Mouse (Mus musculus) hindbrain, embryonic 16.5 days (tissue): Measurements from ENCODE around the gene Marveld1. TPM values are rescaled to one million over a fixed set of nuclear protein-coding genes. Genes with fewer than 3 reads are reported as not detected.

Source experiments
- ATAC-seq: fragments of 200-750 bp; cut with Nextera tagmentation; 2 replicates; pipeline ENCODE4 v1.8.0; 2017; ENCODE audit warnings: moderate TSS enrichment, moderate library complexity
- H3K27ac ChIP-seq: fragments of 300-500 bp; sonication (generic); 2 replicates; pipeline ENCODE4 v1.5.1; 2014; ENCODE audit warnings: low read depth, mild to moderate bottlenecking, control low read depth, low read length, moderate library complexity
- H3K27me3 ChIP-seq: fragments of 300-500 bp; sonication (generic); replicated peaks from 2 replicates; pipeline ENCODE4 v1.6.1; 2014; ENCODE audit warnings: low read length; ENCODE audit not compliant: control insufficient read depth, insufficient read depth
- H3K36me3 ChIP-seq: fragments of 300-500 bp; sonication (generic); 2 replicates; pipeline ENCODE4 v1.6.1; 2014; ENCODE audit warnings: mild to moderate bottlenecking, low read length, moderate library complexity, mixed read lengths; ENCODE audit not compliant: control insufficient read depth, insufficient read depth
- H3K4me1 ChIP-seq: fragments of 300-500 bp; sonication (generic); 2 replicates; pipeline ENCODE4 v1.6.1; 2014; ENCODE audit warnings: low read depth, low read length; ENCODE audit not compliant: control insufficient read depth, insufficient read depth
- H3K4me2 ChIP-seq: fragments of 300-500 bp; sonication (generic); 2 replicates; pipeline ENCODE4 v1.6.1; 2014; ENCODE audit warnings: mild to moderate bottlenecking, low read length, control low read depth, moderate library complexity
- H3K4me3 ChIP-seq: fragments of 300-500 bp; sonication (generic); 2 replicates; pipeline ENCODE4 v1.5.1; 2014; ENCODE audit warnings: mild to moderate bottlenecking, low read length, control low read depth, moderate library complexity
- H3K9ac ChIP-seq: fragments of 300-500 bp; sonication (generic); 2 replicates; pipeline ENCODE4 v1.6.1; 2014; ENCODE audit warnings: low read depth, mild to moderate bottlenecking, control low read depth, low read length, moderate library complexity
- H3K9me3 ChIP-seq: fragments of 300-500 bp; sonication (generic); 2 replicates; pipeline ENCODE4 v1.6.1; 2014; ENCODE audit warnings: mild to moderate bottlenecking, low read length, moderate library complexity; ENCODE audit not compliant: control insufficient read depth
- WGBS: fragments of 180-500 bp; shearing (Covaris S2); extraction: QIAGEN DNeasy Blood & Tissue Kit; methylation state at CpG from one replicate; pipeline ENCODE4 v1.1.7; 2014; 5-methylcytosine and 5-hydroxymethylcytosine counted together
- polyA plus RNA-seq: library from polyadenylated mRNA; unstranded; fragments of >200 nt; fragmentation: Nextera tagmentation; extraction: Ambion mirVana; gene quantifications from 2 replicates; pipeline ENCODE4 v1.2.1, GENCODE M21; 2015

Marveld1 gene
- polyA plus RNA-seq, 1 experiment from 2014 or later: 1.5 TPM

DNA sequence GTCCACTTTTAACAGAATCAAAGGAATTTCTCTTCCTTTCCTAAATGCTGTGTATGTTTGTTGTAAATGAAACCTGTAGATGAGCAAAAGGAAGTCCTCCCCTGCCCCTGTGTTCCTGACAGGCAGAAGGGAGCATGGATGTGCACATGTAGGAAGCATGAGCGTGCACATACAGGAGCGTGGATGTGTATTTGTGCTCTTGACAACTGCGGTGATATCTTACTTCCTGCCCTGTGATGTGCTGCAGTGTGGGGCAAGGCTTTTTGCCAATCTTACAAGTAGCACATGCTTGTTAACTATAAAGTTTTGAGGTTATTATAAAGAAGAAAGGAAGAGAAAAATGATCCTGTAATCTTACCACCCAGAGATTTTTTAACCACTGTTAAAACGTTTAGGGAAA lies 42.5 kb downstream of the Marveld1 start:
- H3K27ac ChIP-seq: no peak overlapping the region
- H3K4me2 ChIP-seq: no peak overlapping the region
- no peaks in the 10 kb centered on the region for H3K27me3 ChIP-seq
- H3K4me1 ChIP-seq: no peaks in the 10 kb centered on the region
- H3K4me3 ChIP-seq: no peak overlapping the region
- H3K9ac ChIP-seq: no peak overlapping the region
- H3K36me3 ChIP-seq: peaks cover 18% of the 10 kb centered on the region; the same call in 1 of the 2 replicates
- ATAC-seq: no peak
- WGBS: 90% methylated on average over 4 of the region's 4 CpGs
- no peaks in the 10 kb centered on the region for H3K9me3 ChIP-seq

DNA sequence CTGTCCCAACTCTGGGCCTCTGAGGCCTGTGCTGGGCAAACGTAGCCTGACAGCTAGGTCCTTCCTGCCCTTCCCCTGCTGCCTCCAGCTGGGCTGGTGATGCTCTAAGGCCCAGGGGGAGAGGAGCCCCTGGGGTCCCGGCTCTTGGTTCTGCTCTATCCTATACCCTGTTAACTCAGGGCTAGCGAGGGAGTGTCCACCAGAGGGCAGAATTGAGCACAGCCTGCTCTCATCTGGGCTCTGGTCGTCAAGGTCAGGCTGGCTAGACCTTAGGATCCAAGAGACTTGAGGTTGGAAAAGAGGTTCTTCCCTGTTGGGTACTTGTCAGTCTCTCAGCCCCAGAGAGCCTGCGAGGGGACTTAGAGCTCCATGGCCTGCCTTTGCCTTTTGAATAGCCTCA lies 43.3 kb downstream of the Marveld1 start:
- Histone ChIP-seq H3K9ac (no peak overlapping the region), H3K9me3 (no peaks in the 10 kb centered on the region), H3K4me3 (no peak overlapping the region), H3K4me1 (no peaks in the 10 kb centered on the region), H3K27ac (no peak overlapping the region), H3K4me2 (no peak overlapping the region), H3K36me3 (peaks cover 16% of the 10 kb centered on the region; the same call in 1 of the 2 replicates), H3K27me3 (no peaks in the 10 kb centered on the region)
- 23% methylated on average over 5 of the region's 5 CpGs for WGBS
- ATAC-seq: peak; percentile 51; the same call in 1 of the 2 replicates

DNA sequence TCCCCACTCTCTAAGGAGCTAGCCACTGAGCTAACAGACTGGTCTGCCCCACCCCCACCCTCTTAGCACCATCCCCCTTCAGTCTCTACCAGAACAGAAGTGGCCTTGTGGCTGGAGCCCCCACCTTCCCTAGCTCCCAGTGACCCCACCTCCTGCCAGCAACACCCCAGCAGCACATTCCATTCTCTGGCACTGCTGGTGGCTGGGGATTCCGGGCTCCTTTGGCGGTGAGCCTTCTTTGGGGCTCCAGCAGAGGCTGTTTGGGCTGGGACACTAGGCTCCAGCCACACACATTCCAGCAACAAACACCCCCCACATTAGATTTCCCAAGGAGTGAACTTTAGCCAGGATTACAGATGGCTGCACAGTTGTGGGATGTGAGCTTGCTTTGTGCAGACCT lies 46.1 kb downstream of the Marveld1 start:
- no peaks in the 10 kb centered on the region for H3K27me3 ChIP-seq
- no peak overlapping the region for H3K4me3 ChIP-seq
- H3K27ac ChIP-seq: no peak overlapping the region
- H3K9ac ChIP-seq: no peak overlapping the region
- H3K4me1 ChIP-seq: no peaks in the 10 kb centered on the region
- H3K36me3 ChIP-seq: peaks cover 13% of the 10 kb centered on the region; the same call in 1 of the 2 replicates
- WGBS: 57% methylated on average over 2 of the region's 2 CpGs
- peak; percentile 49 for ATAC-seq
- no peak overlapping the region for H3K4me2 ChIP-seq
- H3K9me3 ChIP-seq: no peaks in the 10 kb centered on the region

DNA sequence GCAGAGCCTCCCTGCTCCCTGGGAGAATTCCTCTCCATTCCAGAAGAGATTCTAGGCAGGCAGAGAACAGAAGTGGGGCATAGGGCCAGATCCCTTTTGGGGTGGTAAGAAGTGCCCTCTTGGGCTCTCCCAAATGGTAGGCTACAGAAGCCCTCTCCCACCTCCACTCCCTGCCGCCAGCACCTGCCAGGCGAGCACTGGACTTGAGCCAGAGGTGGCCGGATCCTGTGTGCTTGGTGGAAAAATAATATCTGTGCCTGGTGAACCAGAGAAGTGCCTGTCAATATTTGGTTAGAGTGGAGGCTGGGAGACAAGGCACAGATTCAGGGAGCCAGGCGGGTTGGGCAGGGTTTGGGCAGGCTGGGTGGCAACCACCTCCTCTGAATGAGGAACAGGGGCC lies 49.2 kb downstream of the Marveld1 start:
- Histone ChIP-seq H3K4me1 (peaks cover 4% of the 10 kb centered on the region), H3K9me3 (no peaks in the 10 kb centered on the region)
- ATAC-seq: no peak

GRCm38 (mm10) chr19:42197066-42197465 lies 49.9 kb downstream of the Marveld1 start:
- peaks cover 35% of the 10 kb centered on the region for H3K27me3 ChIP-seq
- peaks cover 11% of the 10 kb centered on the region for H3K4me1 ChIP-seq
- H3K4me2 ChIP-seq: no peak overlapping the region
- H3K36me3 ChIP-seq: no peaks in the 10 kb centered on the region
- 65% methylated on average over 4 of the region's 4 CpGs for WGBS
- no peak overlapping the region for H3K9ac ChIP-seq
- no peak for ATAC-seq
- H3K9me3 ChIP-seq: no peaks in the 10 kb centered on the region
- no peak overlapping the region for H3K27ac ChIP-seq
- no peak overlapping the region for H3K4me3 ChIP-seq

More for the DNA sequence above, 49.2 kb downstream of the Marveld1 start:
- Histone ChIP-seq H3K36me3 (peaks cover 5% of the 10 kb centered on the region; the same call in 1 of the 2 replicates), H3K27ac (no peak overlapping the region), H3K4me3 (no peak overlapping the region), H3K27me3 (peaks cover 28% of the 10 kb centered on the region), H3K4me2 (no peak overlapping the region), H3K9ac (no peak overlapping the region)
- WGBS: 71% methylated on average over 4 of the region's 4 CpGs

GRCm38 (mm10) chr19:42198026-42198425 lies 50.8 kb downstream of the Marveld1 start:
- Histone ChIP-seq H3K9me3 (no peaks in the 10 kb centered on the region), H3K27me3 (peaks cover 45% of the 10 kb centered on the region), H3K9ac (no peak overlapping the region), H3K27ac (no peak overlapping the region), H3K4me2 (no peak overlapping the region), H3K4me3 (no peak overlapping the region), H3K36me3 (no peaks in the 10 kb centered on the region), H3K4me1 (peaks cover 13% of the 10 kb centered on the region)
- 53% methylated on average over 11 of the region's 11 CpGs for WGBS
- ATAC-seq: no peak

Other genes starting within 250 kb of the Marveld1 start
- gene Pgam1, start 235.5 kb upstream of the Marveld1 start, polyA plus RNA-seq: 619 and 637 TPM in 2 replicates
- gene Exosc1, start 214.0 kb upstream of the Marveld1 start, polyA plus RNA-seq: 52.4 and 55.9 TPM in 2 replicates
- 91.3 and 91.4 TPM in 2 replicates for gene Zdhhc16, start 213.9 kb upstream of the Marveld1 start, polyA plus RNA-seq
- gene Mms19, start 166.2 kb upstream of the Marveld1 start, polyA plus RNA-seq: 30.0 and 31.3 TPM in 2 replicates
- gene Ubtd1, start 165.6 kb upstream of the Marveld1 start, polyA plus RNA-seq: 13.4 and 15.2 TPM in 2 replicates
- gene Ankrd2, start 111.4 kb upstream of the Marveld1 start, polyA plus RNA-seq: 1.1 and 1.5 TPM in 2 replicates
- gene Hoga1, start 101.8 kb upstream of the Marveld1 start, polyA plus RNA-seq: 2.0 and 2.4 TPM in 2 replicates
- not detected in 2 replicates for gene 4933411K16Rik, start 95.2 kb upstream of the Marveld1 start, polyA plus RNA-seq
- gene Morn4, start 61.0 kb upstream of the Marveld1 start, polyA plus RNA-seq: 137 and 139 TPM in 2 replicates
- gene Pi4k2a, start 56.9 kb upstream of the Marveld1 start, polyA plus RNA-seq: 9.6 and 23.9 TPM in 2 replicates
- 12.2 and 12.6 TPM in 2 replicates for gene Avpi1, start 18.3 kb upstream of the Marveld1 start, polyA plus RNA-seq
- gene Zfyve27, start 16.6 kb downstream of the Marveld1 start, polyA plus RNA-seq: 56.4 and 62.4 TPM in 2 replicates
- 2.7 and 3.5 TPM in 2 replicates for gene Sfrp5, start 54.9 kb downstream of the Marveld1 start, polyA plus RNA-seq
- 69.5 and 73.9 TPM in 2 replicates for gene Golga7b, start 100.2 kb downstream of the Marveld1 start, polyA plus RNA-seq